Mouse (Mus musculus): ENCODE data around the gene 2700097O09Rik.

DNA sequence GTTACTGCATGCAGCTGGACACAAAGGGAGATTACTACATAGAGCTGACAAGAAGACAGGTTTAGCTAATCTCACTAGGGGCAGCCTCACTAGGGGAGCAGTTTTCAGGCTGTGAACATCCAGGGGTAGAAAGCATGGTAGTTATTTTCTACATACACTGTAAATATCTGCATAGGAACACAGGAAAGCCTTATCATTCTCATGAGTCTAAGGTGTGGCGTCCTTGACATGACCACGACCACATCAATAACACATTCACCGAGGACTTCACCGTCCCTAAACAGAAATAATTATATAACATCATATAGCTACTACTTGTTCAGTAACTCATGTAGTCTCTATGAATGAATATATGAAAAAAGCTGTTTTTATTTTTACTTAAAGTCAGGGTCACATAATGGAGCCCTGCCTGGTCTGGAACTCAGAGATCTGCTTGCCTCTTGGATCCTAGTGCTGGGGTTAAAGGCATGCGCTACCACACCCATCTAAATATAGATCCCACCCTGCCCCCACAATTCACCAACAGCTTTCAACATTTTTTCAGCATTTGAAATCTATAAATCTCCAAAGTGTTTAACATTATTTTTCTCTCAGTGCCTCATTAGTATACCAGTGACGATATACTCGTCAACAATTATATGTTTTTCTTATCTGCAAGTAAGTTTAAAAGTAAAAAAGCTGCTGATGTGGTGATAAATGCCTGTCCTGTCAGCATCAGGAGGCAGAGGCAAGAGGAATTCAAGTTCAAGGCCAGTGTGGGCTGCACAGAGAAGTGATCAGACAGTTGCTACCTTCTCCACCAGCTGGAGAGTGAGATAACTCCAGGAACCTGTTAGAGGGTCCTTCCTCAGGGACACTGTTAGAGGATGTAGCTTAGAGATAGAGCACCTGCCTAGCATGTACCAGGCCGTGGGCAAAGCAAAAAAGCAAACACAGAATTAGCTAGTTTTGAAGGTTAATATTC is 28.4 kb downstream of the 2700097O09Rik start:
- TF ChIP-seq CTCF (IDR thresholded peaks at IDR 0.05; ENCODE audit: low read depth), result no peak
- peak; percentile 98 for TF ChIP-seq EP300 (IDR thresholded peaks at IDR 0.05; ENCODE audit: low read depth)
